Mouse (Mus musculus) heart, embryonic 13.5 days (tissue): Measurements from ENCODE around the gene Cyp2w1. TPM values are rescaled to one million over a fixed set of nuclear protein-coding genes. Genes with fewer than 3 reads are reported as not detected.
"Not testable (repeated sequence)": the region's sequence is repeated elsewhere in the genome, so short reads cannot be mapped to it uniquely, and the experiment has no call there.

Experiments
- ATAC-seq: fragments of 200-750 bp; cut with Nextera tagmentation; 2 replicates; pipeline ENCODE4 v1.8.0; 2017; ENCODE audit warnings: moderate TSS enrichment; ENCODE audit not compliant: insufficient number of reproducible peaks, low FRiP score, low TSS enrichment; ENCODE audit errors: extremely low read depth
- H3K27ac ChIP-seq: fragments of 300-500 bp; sonication (generic); replicated peaks from 2 replicates; pipeline ENCODE4 v1.5.1; 2015; ENCODE audit warnings: moderate library complexity, mild to moderate bottlenecking, inconsistent platforms
- H3K27me3 ChIP-seq: fragments of 300-500 bp; sonication (generic); replicated peaks from 2 replicates; pipeline ENCODE4 v1.6.1; 2015; ENCODE audit warnings: mild to moderate bottlenecking, inconsistent platforms
- H3K36me3 ChIP-seq: fragments of 300-500 bp; sonication (generic); 2 replicates; pipeline ENCODE4 v1.6.1; 2015; ENCODE audit warnings: mild to moderate bottlenecking, inconsistent platforms
- H3K4me1 ChIP-seq: fragments of 300-500 bp; sonication (generic); 2 replicates; pipeline ENCODE4 v1.6.1; 2015; ENCODE audit warnings: inconsistent platforms
- H3K4me2 ChIP-seq: fragments of 300-500 bp; sonication (generic); 2 replicates; pipeline ENCODE4 v1.6.1; 2015; ENCODE audit warnings: inconsistent platforms, mild to moderate bottlenecking, moderate library complexity
- H3K4me3 ChIP-seq: fragments of 300-500 bp; sonication (generic); 2 replicates; pipeline ENCODE4 v1.5.1; 2015; ENCODE audit warnings: moderate library complexity, mild to moderate bottlenecking, inconsistent platforms
- H3K9ac ChIP-seq: fragments of 300-500 bp; sonication (generic); 2 replicates; pipeline ENCODE4 v1.6.1; 2015; ENCODE audit warnings: inconsistent platforms, mild to moderate bottlenecking, moderate library complexity
- H3K9me3 ChIP-seq: fragments of 300-500 bp; sonication (generic); 2 replicates; pipeline ENCODE4 v1.6.1; 2016; ENCODE audit warnings: inconsistent platforms
- WGBS: fragments of 180-500 bp; shearing (Covaris S2); methylation state at CpG from one replicate; pipeline ENCODE4 v1.1.7; 2015; ENCODE audit warnings: mixed read lengths; 5-methylcytosine and 5-hydroxymethylcytosine counted together
- polyA plus RNA-seq: library from polyadenylated mRNA; unstranded; fragments of >200 nt; fragmentation: Nextera tagmentation; extraction: Ambion mirVana; gene quantifications from 2 replicates; pipeline ENCODE4 v1.2.1, GENCODE M21; 2015

Cyp2w1 gene
- polyA plus RNA-seq, 1 experiment from 2014 or later, result not detected

GRCm38 (mm10) chr5:139333301-139334013 is 19.0 kb upstream of the Cyp2w1 start:
- Histone ChIP-seq H3K27ac (no peak overlapping the region), H3K4me2 (no peak overlapping the region), H3K4me3 (no peak overlapping the region), H3K9me3 (no peaks in the 10 kb centered on the region), H3K4me1 (peaks cover 28% of the 10 kb centered on the region), H3K36me3 (peaks cover 37% of the 10 kb centered on the region), H3K9ac (no peak overlapping the region), H3K27me3 (peaks cover 25% of the 10 kb centered on the region)
- ATAC-seq, result no peak
- WGBS, result 84% methylated on average over 16 of the region's 16 CpGs

GRCm38 (mm10) chr5:139334394-139334793 is 18.0 kb upstream of the Cyp2w1 start:
- H3K27ac ChIP-seq, H3K9me3 ChIP-seq, ATAC-seq, H3K4me3 ChIP-seq, H3K4me2 ChIP-seq, H3K9ac ChIP-seq: not testable (repeated sequence)
- Histone ChIP-seq H3K36me3 (peaks cover 45% of the 10 kb centered on the region), H3K4me1 (peaks cover 37% of the 10 kb centered on the region), H3K27me3 (peaks cover 17% of the 10 kb centered on the region)
- WGBS, result 83% methylated on average over 10 of the region's 10 CpGs

GRCm38 (mm10) chr5:139335634-139336033 is 16.8 kb upstream of the Cyp2w1 start:
- Histone ChIP-seq H3K9me3 (no peaks in the 10 kb centered on the region), H3K4me3 (no peak overlapping the region), H3K27me3 (0 out of 2 replicates have a peak, but pooled peaks cover 7% of the 10 kb centered on the region), H3K4me2 (no peak overlapping the region), H3K27ac (no peak overlapping the region), H3K9ac (no peak overlapping the region), H3K36me3 (peaks cover 57% of the 10 kb centered on the region), H3K4me1 (peaks cover 50% of the 10 kb centered on the region)
- WGBS, result 79% methylated on average over 4 of the region's 4 CpGs
- ATAC-seq, result no peak

GRCm38 (mm10) chr5:139337826-139338370 is 14.5 kb upstream of the Cyp2w1 start:
- Histone ChIP-seq H3K27me3 (no peaks in the 10 kb centered on the region), H3K4me2 (peak overlapping the region; percentile 36), H3K9ac (peak overlapping the region; percentile 57; the same call in 1 of the 2 replicates), H3K9me3 (no peaks in the 10 kb centered on the region), H3K36me3 (peaks cover 78% of the 10 kb centered on the region), H3K4me1 (peaks cover 41% of the 10 kb centered on the region), H3K27ac (peak overlapping the region; percentile 88), H3K4me3 (peak overlapping the region; percentile 9; the same call in 1 of the 2 replicates)
- peak; percentile 59; the same call in 1 of the 2 replicates for ATAC-seq
- WGBS, result 34% methylated on average over 13 of the region's 13 CpGs

GRCm38 (mm10) chr5:139338403-139338802 is 14.0 kb upstream of the Cyp2w1 start:
- H3K4me1 ChIP-seq, result peaks cover 44% of the 10 kb centered on the region
- peak overlapping the region; percentile 57; the same call in 1 of the 2 replicates for H3K9ac ChIP-seq
- WGBS, result 47% methylated on average over 3 of the region's 3 CpGs
- no peak for ATAC-seq
- peak overlapping the region; percentile 88 for H3K27ac ChIP-seq
- H3K4me3 ChIP-seq, result peak overlapping the region; percentile 9; the same call in 1 of the 2 replicates
- H3K27me3 ChIP-seq, result no peaks in the 10 kb centered on the region
- H3K36me3 ChIP-seq, result peaks cover 79% of the 10 kb centered on the region
- H3K9me3 ChIP-seq, result no peaks in the 10 kb centered on the region
- H3K4me2 ChIP-seq, result peak overlapping the region; percentile 36

- Histone ChIP-seq H3K4me1 (peaks cover 49% of the 10 kb centered on the region), H3K4me2 (no peak overlapping the region), H3K27me3 (no peaks in the 10 kb centered on the region), H3K27ac (peak overlapping the region; percentile 88; the same call in 1 of the 2 replicates), H3K36me3 (peaks cover 79% of the 10 kb centered on the region), H3K9ac (peak overlapping the region; percentile 2; the same call in 1 of the 2 replicates), H3K4me3 (no peak overlapping the region), H3K9me3 (no peaks in the 10 kb centered on the region)
- 66% methylated on average over 11 of the region's 11 CpGs for WGBS
- no peak for ATAC-seq
These were observed 13.5 kb upstream of the Cyp2w1 start for GRCm38 (mm10) chr5:139338891-139339290.

- Histone ChIP-seq H3K36me3 (peaks cover 37% of the 10 kb centered on the region), H3K4me1 (peaks cover 40% of the 10 kb centered on the region), H3K4me2 (peak overlapping the region; percentile 97), H3K27me3 (peaks cover 16% of the 10 kb centered on the region), H3K9me3 (no peaks in the 10 kb centered on the region), H3K27ac (peak overlapping the region; percentile 84), H3K4me3 (peak overlapping the region; percentile 91), H3K9ac (peak overlapping the region; percentile 98)
- 6% methylated on average over 12 of the region's 12 CpGs for WGBS
- peak; percentile 43; the same call in 1 of the 2 replicates for ATAC-seq
These were observed 8.3 kb upstream of the Cyp2w1 start for GRCm38 (mm10) chr5:139344021-139344686.

GRCm38 (mm10) chr5:139344687-139345363 is 7.6 kb upstream of the Cyp2w1 start:
- Histone ChIP-seq H3K36me3 (peaks cover 30% of the 10 kb centered on the region), H3K27ac (peak overlapping the region; percentile 84), H3K4me2 (peak overlapping the region; percentile 97), H3K9ac (peak overlapping the region; percentile 98), H3K4me3 (peak overlapping the region; percentile 91), H3K9me3 (no peaks in the 10 kb centered on the region), H3K27me3 (peaks cover 22% of the 10 kb centered on the region), H3K4me1 (peaks cover 33% of the 10 kb centered on the region)
- WGBS, result under 1% methylated on average over 33 of the region's 33 CpGs
- ATAC-seq, result peak; percentile 90

- peaks cover 26% of the 10 kb centered on the region for H3K27me3 ChIP-seq
- H3K9me3 ChIP-seq, result no peaks in the 10 kb centered on the region
- H3K9ac ChIP-seq, result peak overlapping the region; percentile 98
- ATAC-seq, result no peak
- H3K27ac ChIP-seq, result peak overlapping the region; percentile 34
- peak overlapping the region; percentile 91 for H3K4me3 ChIP-seq
- 18% methylated on average over 5 of the region's 5 CpGs for WGBS
- H3K4me2 ChIP-seq, result peak overlapping the region; percentile 97
- peaks cover 28% of the 10 kb centered on the region for H3K4me1 ChIP-seq
- H3K36me3 ChIP-seq, result peaks cover 25% of the 10 kb centered on the region
These were observed 7.1 kb upstream of the Cyp2w1 start for GRCm38 (mm10) chr5:139345364-139345714.

GRCm38 (mm10) chr5:139347225-139347624 is 5.2 kb upstream of the Cyp2w1 start:
- H3K27ac ChIP-seq, result no peak overlapping the region
- no peaks in the 10 kb centered on the region for H3K9me3 ChIP-seq
- no peak overlapping the region for H3K4me2 ChIP-seq
- peaks cover 45% of the 10 kb centered on the region for H3K27me3 ChIP-seq
- peaks cover 8% of the 10 kb centered on the region for H3K36me3 ChIP-seq
- no peak for ATAC-seq
- WGBS, result 59% methylated on average over 1 of the region's 1 CpGs
- H3K4me1 ChIP-seq, result peaks cover 39% of the 10 kb centered on the region
- no peak overlapping the region for H3K4me3 ChIP-seq
- no peak overlapping the region for H3K9ac ChIP-seq

GRCm38 (mm10) chr5:139349713-139350112 is 2.7 kb upstream of the Cyp2w1 start:
- Histone ChIP-seq H3K27ac (no peak overlapping the region), H3K36me3 (no peaks in the 10 kb centered on the region), H3K27me3 (peaks cover 70% of the 10 kb centered on the region), H3K9ac (no peak overlapping the region), H3K4me1 (peaks cover 22% of the 10 kb centered on the region), H3K4me3 (no peak overlapping the region), H3K4me2 (no peak overlapping the region), H3K9me3 (no peaks in the 10 kb centered on the region)
- ATAC-seq, result no peak
- WGBS, result 65% methylated on average over 6 of the region's 6 CpGs
